Mouse (Mus musculus): ENCODE results near the gene Vac14.

DNA sequence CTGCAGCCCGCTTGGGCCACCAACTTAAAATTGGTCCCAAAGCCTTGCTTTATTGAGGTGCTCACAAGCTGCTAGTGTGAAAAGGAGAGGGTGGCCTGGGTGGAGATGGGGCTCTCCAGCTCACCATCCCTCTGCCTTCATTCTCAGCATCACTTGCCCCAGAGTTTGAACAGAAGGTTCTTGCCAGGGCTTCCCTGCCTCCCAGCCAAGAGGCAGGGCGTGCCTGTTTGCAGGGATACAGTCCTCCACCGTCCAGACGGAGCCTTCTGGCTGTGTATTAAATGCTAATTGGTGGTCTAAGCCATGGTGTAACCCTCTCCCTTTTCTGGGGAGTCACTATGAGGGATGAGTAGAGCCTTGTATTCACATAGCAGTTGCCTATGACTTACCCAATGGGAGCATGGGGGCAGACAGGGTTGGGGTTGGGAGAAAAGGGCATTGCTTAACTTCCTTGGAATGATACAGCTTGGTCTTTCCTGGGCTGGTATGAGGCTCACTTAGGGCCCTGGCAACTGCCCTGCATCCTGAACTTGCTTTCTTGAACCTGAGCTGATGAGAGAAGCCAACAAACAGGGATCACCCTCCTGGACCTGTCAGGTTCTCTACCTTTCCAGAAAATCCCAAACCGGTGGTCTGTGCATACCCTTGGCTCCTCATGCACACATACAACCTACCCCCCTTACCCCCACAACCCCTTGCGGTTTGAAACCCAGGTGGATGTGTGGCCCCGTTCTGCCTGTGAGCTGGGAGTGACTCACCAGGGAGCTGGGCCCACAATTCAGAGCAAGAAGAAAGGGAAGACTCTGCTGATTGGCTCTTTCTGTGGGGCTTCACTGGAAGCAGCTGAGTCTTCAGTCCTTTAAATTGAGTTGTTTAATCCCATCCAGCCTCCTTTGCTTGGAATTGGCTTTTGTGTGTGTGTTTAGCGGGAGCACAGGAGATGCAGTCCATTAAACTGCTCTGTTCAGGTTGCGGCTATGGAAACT, 36.0 kb downstream of the Vac14 start:
- no peak for TF ChIP-seq GATA1 (IDR thresholded peaks at IDR 0.05; ENCODE audit: low read length)
- no peak for TF ChIP-seq TAL1 (IDR thresholded peaks at IDR 0.05; ENCODE audit: low read length)
